Mouse (Mus musculus) c-Kit-positive CD71-negative TER-119-negative erythroid progenitor cells, embryonic 14.5 days (primary cell): ENCODE measurements around the gene Gm17026.
"Not testable (repeated sequence)": the region's sequence is repeated elsewhere in the genome, so short reads cannot be mapped to it uniquely, and the experiment has no call there.

Experiments used
- DNase-seq: peaks from one replicate; pipeline ENCODE4 v3.0.0-alpha.2; 2013; ENCODE audit warnings: low read depth

Gm17026 gene

GRCm38 (mm10) chr14:42259948-42260347, at the start of gene Gm17026:
TSS of gene Gm17026 (minus strand) at chr14:42260048.
- DNase-seq = not testable (repeated sequence)

DNA sequence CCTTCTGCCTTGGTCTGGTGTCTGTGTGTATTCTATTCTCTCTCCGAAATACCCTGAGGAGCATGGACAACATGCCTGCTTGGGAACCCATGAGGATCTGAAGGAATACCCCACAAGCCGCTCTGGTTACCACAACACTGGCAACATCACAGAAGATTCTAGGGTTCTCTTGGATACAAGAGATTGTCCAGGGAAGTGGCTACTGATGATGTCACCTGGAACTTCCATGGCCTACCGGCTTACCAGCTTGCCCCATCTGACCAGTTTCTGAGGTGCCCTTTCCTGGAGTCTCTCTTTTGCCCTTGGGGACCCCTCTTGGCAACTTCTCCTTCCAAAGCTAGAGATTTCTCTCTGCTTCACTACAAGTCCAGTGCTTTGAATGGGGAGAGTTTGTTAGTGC, 37.4 kb upstream of the Gm17026 start, which contains the start of gene Gm9611:
Gene Gm9611, minus strand, starts transcription at position 101 of the 400 bp plus-strand sequence.
- not testable (repeated sequence) for DNase-seq

DNA sequence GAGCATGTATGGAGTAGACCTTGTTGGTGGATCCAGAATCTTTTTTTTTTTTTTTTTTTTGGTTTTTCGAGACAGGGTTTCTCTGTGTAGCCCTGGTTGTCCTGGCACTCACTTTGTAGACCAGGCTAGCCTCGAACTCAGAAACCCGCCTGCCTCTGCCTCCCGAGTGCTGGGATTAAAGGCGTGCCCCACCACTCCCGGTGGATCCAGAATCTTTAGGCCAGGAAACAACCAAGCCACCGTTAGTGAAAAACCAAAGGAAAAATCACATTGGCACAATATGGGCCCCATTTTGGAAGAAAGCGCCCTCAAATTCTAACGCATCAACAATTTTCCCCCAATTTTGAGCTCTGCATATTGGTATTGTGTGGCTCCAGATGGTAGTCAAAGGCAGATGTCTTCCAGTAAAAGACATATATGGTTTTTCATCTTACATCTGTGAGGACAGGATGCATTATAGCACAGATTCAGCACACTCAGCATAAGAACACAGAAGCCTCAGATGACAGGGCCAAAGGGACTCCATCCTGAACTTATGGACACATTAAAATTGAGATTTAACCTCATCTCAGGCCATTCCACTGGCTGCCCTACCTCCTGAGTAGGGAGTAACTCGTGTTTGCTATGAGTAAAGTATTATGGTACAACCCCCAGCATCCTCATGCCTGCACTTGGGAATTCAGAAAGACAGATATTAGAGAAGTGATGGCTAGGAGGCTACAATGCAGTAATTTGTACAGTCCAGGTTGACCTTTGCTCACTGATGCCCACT, 42.9 kb downstream of the Gm17026 start:
- not testable (repeated sequence) for DNase-seq
